Mouse (Mus musculus) cerebellum, adult 9-11 months (tissue): ENCODE results near the gene Cnr2.
"Not testable (repeated sequence)": the region's sequence is repeated elsewhere in the genome, so short reads cannot be mapped to it uniquely, and the experiment has no call there.

Source experiments
- DNase-seq: peaks from one replicate; pipeline ENCODE4 v3.0.0; 2022

Gene Cnr2

GRCm38 (mm10) chr4:135941026-135941425, 45.8 kb downstream of the Cnr2 start:
- not testable (repeated sequence) for DNase-seq

DNA sequence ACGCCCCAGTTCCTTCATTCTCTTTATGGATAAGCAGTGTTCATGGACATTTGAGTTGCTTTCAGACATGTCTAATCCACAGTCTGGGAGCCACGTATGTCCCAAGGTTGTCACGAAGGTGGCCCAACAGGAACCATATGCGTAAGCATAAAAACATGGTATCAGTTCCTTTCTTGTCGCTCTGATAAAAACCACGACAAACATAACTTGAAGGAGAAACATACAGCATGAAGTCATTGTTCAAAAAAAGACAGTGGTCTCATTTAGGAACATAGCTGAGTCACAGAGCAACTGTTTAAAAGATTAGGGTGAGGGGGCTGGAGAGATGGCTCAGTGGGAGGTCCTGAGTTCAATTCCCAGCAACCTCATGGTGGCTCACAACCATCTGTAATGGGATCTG, 47.0 kb downstream of the Cnr2 start:
- DNase-seq = no peak

GRCm38 (mm10) chr4:135943389-135943788, 48.2 kb downstream of the Cnr2 start:
- DNase-seq = no peak

DNA sequence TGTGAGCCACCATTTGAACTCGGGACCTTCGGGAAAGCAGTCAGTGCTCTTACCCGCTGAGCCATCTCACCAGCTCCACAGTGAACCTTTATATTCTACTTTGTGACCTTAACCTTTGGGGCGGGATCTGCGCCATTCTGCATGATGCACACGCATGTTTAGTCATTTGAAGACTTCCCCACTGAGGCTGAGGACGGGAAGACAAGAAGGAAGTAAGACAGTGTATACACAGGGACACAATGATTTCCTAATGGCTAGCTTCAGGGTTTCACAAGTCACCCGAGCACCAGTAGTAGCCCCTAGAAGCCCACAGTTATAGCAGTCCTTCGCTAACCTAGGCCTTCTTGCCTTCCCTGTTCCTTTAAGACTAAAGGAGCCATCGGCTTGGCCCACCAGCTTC, 50.5 kb downstream of the Cnr2 start:
- DNase-seq = peak; percentile 52

DNA sequence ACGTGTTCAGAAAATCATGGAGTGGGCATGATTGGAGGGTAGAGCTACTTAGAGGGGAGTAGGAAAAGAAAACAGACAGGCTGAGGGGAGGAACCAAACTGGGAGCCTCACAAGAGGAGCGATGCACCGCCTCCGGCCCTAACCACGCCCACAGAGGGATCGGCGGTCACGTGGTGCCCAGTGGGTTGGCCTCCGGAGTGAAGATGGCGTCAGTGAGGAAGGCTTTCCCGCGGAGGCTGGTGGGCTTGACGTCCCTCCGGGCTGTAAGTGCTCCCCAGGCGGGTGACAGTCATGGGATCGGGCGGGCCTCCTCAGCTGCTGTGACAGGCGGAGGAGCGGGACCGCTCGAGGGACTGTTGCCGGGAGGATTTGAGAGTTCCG, 51.1 kb downstream of the Cnr2 start, which contains the start of gene Hmgcl:
Gene Hmgcl, plus strand, starts transcription at position 171 of the 381 bp plus-strand sequence.
- peak; percentile 93 for DNase-seq

- DNase-seq = no peak
Measured at GRCm38 (mm10) chr4:135946659-135947301, 51.6 kb downstream of the Cnr2 start.

- no peak for DNase-seq
Measured at GRCm38 (mm10) chr4:135948142-135948541, 52.9 kb downstream of the Cnr2 start.

DNA sequence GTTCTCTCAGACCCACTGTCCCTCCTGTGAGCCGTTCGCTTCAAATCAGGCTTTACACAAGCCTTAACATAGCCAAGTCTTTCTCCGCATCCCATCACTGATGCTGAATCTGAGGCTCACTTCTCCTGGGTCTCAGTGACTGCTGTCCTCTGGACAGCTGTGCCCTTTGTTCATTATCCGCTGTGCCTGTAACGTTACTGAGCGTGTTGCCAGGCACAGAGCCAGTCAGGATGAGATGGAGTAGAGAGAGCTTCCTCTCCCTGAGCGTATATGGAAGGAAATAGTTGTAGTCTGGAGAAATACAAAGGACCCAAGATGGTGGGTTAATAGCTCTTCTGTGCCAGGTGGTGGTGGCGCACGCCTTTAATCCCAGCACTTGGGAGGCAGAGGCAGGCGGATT, 54.3 kb downstream of the Cnr2 start:
- no peak for DNase-seq

- peak; percentile 90 for DNase-seq
Measured at GRCm38 (mm10) chr4:135949911-135950310, 54.7 kb downstream of the Cnr2 start.

DNA sequence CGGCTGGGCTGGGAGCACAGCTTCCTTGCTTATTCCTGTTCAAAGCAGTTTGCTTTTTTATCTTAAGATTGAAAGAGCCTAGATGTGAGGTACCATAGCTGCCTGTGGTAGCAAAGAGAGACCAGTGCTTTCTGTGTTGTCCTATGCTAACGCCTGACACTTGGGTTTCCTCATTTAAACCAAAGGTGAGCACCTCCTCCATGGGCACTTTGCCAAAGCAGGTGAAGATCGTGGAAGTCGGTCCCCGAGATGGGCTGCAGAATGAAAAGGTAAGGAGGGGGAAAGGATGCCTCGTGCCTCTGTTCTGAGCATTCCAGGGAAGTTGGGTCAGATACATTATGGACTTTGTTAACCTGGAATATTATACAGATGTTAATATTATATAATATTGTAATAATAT, 55.2 kb downstream of the Cnr2 start:
- peak; percentile 66 for DNase-seq

DNA sequence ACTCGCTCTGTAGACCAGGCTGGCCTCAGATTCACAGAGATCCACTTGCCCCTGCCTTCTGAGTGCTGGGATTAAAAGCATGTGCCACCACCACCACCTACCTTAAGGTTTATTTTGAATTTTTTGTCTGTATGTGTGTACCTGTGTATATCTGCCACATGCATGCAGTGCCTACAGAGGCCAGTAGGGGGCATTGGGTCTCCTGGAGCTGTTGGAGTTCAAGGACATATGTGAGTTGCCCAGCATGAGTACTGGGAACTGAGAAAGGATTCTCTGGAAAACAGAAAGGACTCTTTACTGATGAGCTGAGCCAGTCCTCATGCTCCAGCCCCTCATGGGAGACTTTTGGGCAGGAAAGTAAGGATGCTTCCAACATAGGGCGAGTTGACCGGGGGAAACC, 56.3 kb downstream of the Cnr2 start:
- DNase-seq = peak; percentile 45

DNA sequence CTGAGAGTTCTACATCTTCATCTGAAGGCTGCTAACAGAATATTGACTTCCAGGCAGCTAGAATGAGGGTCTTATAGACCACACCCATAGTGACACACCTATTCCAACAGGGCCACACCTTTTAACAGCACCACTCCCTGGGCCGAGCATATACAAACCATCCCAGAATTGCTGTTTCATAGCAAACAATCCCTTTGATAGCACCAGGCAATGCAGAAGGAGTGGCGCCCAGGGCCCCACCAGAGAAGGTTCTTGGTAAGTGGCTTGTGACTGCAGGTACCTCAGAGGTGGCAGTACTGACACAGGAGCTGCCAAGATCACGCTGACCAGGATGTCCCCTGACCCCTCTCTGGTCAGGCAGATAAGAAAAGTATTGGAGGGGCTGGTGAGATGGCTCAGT, 58.0 kb downstream of the Cnr2 start:
- DNase-seq = no peak

GRCm38 (mm10) chr4:135954241-135954640, 59.0 kb downstream of the Cnr2 start:
- DNase-seq = peak; percentile 60

GRCm38 (mm10) chr4:135955886-135956285, 60.7 kb downstream of the Cnr2 start:
- no peak for DNase-seq

- DNase-seq = peak; percentile 41
Measured at GRCm38 (mm10) chr4:135958354-135958753, 63.2 kb downstream of the Cnr2 start.

DNA sequence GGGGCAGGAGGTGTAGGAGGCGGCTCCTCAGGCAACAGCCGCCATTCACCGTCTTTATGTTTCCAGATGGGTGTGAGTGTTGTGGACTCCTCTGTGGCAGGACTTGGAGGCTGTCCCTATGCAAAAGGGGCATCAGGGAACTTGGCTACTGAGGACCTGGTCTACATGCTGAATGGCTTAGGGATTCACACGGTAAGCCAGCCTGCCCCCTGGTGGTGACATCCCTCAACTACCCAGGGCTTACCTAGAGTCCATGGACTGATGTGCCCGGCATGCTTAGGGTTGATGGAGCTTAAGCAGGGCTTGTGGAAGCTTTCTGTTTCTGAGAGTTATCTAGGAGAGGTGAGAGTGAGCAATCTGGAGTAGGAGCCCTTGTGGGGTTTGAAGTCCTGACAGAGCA, 65.5 kb downstream of the Cnr2 start:
- DNase-seq = peak; percentile 76

DNA sequence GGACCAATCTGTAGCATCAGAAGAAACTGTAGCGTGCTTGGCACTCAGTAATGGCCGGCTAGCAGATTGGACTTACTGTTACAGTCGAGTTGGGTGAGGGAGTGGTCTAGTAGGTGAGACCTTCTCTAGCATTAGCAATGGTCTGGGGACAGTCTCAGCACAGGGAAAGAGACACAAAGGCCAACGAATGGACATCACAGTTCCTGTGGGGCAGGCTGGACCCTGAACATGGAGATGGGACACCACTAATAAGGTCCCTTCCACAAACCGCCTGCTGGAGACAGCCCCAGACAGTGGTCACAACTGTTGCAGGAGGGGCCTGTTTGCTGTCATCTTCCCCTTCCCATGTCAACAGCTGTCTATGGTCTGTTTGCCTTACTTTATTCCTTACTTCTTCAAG, 66.5 kb downstream of the Cnr2 start:
- peak; percentile 44 for DNase-seq

DNA sequence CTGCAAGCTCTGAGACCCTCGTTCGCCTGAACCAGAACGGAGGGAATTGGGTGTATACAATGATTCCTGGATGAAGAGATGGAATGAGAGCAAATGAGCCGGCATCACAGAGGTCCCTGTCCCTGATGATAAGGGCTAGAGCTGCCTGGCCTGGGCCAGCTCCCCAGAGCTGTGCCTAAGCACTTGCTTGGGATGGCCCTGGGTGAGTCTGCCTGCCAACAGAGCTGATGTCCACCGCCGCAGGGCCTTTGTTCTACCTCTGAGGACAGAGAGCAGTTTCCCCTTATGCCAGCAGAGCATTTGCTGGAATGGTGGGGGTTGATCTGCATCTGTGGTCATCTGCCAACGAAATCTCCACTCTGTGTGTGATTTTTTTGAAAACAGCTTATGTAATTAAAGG, 67.0 kb downstream of the Cnr2 start:
- peak; percentile 58 for DNase-seq

DNA sequence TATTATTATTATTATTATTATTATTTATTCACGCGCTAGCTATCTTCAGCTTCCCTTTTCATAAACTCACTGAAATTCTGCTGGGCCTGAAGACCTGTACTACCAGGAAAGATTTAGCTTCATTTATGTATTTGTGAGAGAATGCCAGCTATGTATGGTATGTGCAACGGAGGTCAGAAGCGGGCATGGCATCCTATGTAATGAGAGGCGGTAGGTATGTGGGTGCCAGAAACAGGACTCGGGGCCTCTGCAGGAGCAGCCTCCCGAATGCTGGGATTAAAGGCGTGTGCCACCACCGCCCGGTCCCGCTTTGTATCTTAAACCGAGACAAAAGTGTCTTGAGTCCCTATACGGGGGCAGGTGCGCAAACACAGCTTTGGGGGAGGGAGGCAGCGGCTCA, 67.8 kb downstream of the Cnr2 start:
- DNase-seq = no peak

DNA sequence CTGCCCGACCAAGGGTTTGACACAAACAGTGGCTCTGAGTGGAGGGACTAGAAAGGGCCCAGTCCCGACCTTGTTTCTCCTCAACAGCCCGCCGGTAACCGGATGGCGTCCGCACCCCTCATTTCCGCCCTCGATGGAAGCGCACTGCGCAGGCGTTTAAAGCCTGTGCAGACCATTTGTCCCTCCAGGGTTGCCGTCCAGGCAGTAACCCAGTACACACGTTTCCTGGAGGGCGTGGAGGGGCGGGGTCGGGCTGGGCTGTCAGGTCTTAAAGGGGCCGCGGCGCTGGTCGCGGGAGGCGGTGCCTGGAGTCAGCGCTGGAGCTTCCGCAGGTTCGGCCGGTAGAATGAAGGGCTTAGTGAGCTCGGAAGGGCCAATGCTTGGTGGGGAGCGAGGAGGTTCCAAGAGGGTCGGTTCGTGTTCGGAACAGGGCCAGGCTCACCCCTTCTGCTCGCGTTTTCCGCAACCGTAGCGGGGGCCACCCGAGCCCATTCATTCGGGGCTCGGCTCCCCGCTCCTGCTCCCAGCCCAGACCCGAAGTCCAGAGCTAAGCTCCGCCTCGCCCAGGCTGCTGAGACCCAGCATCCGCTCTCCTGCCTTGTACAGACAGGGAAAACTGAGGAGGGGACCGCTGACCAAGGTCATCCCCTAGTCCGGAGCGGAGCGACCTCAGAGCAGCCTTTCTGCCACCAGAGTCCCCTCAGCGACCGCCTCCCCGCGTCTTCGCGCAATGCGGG, 68.4 kb downstream of the Cnr2 start, which contains the start of gene Gale:
Gene Gale, plus strand, starts transcription at position 271 of the 737 bp plus-strand sequence.
- DNase-seq = peak; percentile 96

DNA sequence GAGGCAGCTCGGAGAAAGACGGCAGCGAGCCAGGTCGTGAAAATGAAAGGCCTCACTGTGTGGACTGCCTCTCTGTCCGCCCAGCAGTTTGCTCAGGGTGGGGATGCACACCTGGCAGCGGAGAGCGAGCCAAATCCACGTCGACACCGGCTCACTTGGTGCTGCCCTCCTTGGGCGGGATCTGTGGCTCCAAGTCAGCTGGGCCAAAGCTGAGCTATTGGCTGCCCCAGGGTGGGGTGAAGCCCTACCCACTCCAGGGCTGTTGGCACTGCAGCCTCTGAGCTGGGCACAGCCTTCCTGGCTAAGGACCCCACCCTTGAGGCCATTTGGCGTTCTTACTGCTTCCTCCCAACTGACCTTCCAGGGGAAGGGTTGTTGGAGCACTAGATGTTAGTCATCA, 69.2 kb downstream of the Cnr2 start:
- peak; percentile 85 for DNase-seq

DNA sequence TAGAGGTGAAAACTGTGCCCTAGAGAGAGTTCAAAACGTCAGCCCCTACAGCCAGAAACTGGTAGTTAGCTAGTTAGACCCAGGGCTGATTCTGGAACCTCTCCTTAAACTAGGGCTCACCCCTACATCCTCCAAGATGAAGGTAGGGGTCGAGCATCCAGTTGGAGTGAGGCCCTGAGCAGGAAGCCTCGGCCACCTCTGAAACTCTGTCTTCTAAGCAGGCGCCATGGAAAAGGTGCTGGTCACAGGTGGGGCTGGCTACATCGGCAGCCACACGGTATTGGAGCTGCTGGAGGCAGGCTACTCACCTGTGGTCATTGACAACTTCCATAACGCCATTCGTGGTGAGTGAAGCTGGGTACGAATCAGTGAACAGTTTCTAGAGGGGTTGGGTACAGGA, 69.9 kb downstream of the Cnr2 start:
- peak; percentile 53 for DNase-seq

- peak; percentile 62 for DNase-seq
Measured at GRCm38 (mm10) chr4:135966283-135966682, 71.1 kb downstream of the Cnr2 start.

- DNase-seq = peak; percentile 55
Measured at GRCm38 (mm10) chr4:135967086-135967760, 72.0 kb downstream of the Cnr2 start.
